Mouse (Mus musculus): ENCODE measurements around the gene Cdv3. TPM values are rescaled to one million over a fixed set of nuclear protein-coding genes. Genes with fewer than 3 reads are reported as not detected.
A peak's percentile ranks its signal among the peaks of the same experiment; 100 is the strongest.

Cdv3 gene
- total and polyA plus RNA-seq, 3 experiments = 115 to 258 (median 232) TPM

DNA sequence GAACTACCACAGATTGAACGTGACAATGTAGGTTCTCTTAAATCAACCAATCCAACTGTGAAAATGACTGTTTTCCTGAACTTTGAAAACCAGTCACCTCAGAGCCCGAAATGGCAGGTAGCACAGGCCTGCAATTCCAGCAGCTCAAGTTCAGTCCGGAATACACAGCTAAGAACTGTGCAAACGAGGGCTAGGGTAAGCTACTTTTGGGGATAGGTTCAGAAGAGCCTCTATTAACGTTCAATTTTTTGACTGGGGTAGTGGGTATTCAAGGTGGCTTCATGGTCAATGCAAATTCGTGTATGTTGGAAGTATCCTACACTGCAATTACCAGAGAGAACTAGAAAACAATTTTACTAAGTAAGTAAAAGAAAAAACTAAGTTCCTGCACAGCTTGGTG lies 2.6 kb downstream of the Cdv3 start:
- peak overlapping the region; percentile 88 to 97 for H3K4me3 ChIP-seq (ENCODE audit: control insufficient read depth in 1 of 2, insufficient read depth in 1 of 2, low read depth in 2 of 2, low read length in 2 of 2)
- H3K9ac ChIP-seq (ENCODE audit: control insufficient read depth, low read depth, low read length, poor library complexity, severe bottlenecking) = peak overlapping the region; percentile 98
- H3K4me1 ChIP-seq (ENCODE audit: control insufficient read depth in 1 of 2, insufficient read depth in 2 of 2, low read length in 2 of 2) = peaks cover 17 to 30% of the 10 kb centered on the region in 2 experiments
- peaks cover 42 to 53% of the 10 kb centered on the region in 2 experiments for H3K36me3 ChIP-seq (ENCODE audit: control insufficient read depth in 1 of 2, insufficient read depth in 2 of 2, low read length in 2 of 2)
- no peaks in the 10 kb centered on the region for H3K27me3 ChIP-seq (ENCODE audit: control insufficient read depth in 1 of 2, insufficient read depth in 2 of 2, low read length in 2 of 2)
- TF ChIP-seq UBTF (IDR thresholded peaks at IDR 0.05; ENCODE audit: borderline replicate concordance, insufficient read depth, low read depth, low read length) (no peak), SMC3 (IDR thresholded peaks at IDR 0.05; ENCODE audit: low read depth, low read length) (no peak), MYB (IDR thresholded peaks at IDR 0.05; ENCODE audit: low read depth, low read length) (no peak), ZKSCAN1 (IDR thresholded peaks at IDR 0.05; ENCODE audit: low read depth, low read length) (no peak), JUND (IDR thresholded peaks at IDR 0.05; ENCODE audit: low read depth, low read length) (no peak), RCOR1 (IDR thresholded peaks at IDR 0.05; ENCODE audit: low read depth, low read length) (no peak), NELFE (IDR thresholded peaks at IDR 0.05; ENCODE audit: low read depth, low read length) (no peak), ETS1 (IDR thresholded peaks at IDR 0.05; ENCODE audit: low read depth, low read length) (no peak), MYC (IDR thresholded peaks at IDR 0.05; ENCODE audit: low read depth, low read length) (no peak), BHLHE40 (IDR thresholded peaks at IDR 0.05; ENCODE audit: borderline replicate concordance, low read depth, low read length) (no peak), HCFC1 (IDR thresholded peaks at IDR 0.05; ENCODE audit: low read depth, low read length) (no peak), TAL1 (IDR thresholded peaks at IDR 0.05; ENCODE audit: low read length) (no peak), CHD2 (IDR thresholded peaks at IDR 0.05; ENCODE audit: low read length) (no peak), GATA1 (IDR thresholded peaks at IDR 0.05; ENCODE audit: low read depth, low read length) (no peak), USF1 (IDR thresholded peaks at IDR 0.05; ENCODE audit: low read depth, low read length) (no peak), CHD1 (IDR thresholded peaks at IDR 0.05; ENCODE audit: low read depth, low read length) (no peak), POLR2A (IDR thresholded peaks at IDR 0.05; ENCODE audit: control insufficient read depth in 1 of 2, insufficient read depth in 1 of 2, low read depth in 1 of 2, low read length in 2 of 2, poor library complexity in 1 of 2) (no peak), NRF1 (IDR thresholded peaks at IDR 0.05; ENCODE audit: insufficient read depth, low read depth, low read length, poor library complexity, severe bottlenecking) (no peak), TCF12 (IDR thresholded peaks at IDR 0.05; ENCODE audit: low read depth, low read length) (no peak), POLR2AphosphoS5 (IDR thresholded peaks at IDR 0.05; ENCODE audit: borderline replicate concordance, low read depth, low read length) (no peak)
- H3K27ac ChIP-seq (ENCODE audit: control insufficient read depth, low read depth, low read length) = no peak overlapping the region
- H3K9me3 ChIP-seq (replicated peaks; ENCODE audit: insufficient read depth, low read length) = no peaks in the 10 kb centered on the region
- peaks cover 54% of the 10 kb centered on the region for H3K79me2 ChIP-seq (ENCODE audit: control insufficient read depth, insufficient read depth, low read length, poor library complexity)
- peak; percentile 28 for DNase-seq (ENCODE audit: low read depth, low spot score)

DNA sequence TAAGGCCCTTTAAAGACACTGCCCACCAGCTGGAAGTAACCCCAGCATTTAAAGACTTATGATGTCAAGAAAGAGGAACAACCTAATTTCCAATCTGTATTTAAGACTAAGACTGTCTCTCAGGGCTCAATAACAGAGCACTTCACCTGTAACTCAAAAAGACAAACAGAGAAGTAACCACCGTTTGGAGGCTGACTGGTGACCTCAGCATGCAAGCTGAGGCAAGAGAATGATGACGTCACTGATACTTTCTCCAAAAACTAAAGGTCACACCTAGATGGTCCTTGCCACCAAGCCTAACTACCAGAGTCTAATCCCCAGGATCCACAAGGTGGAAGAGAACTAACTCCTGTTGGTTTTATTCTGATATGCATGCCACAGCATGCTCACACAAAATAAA lies 5.0 kb downstream of the Cdv3 start:
- no peak overlapping the region for H3K9ac ChIP-seq (ENCODE audit: control insufficient read depth, low read depth, low read length, poor library complexity, severe bottlenecking)
- H3K4me3 ChIP-seq (ENCODE audit: control insufficient read depth in 1 of 2, insufficient read depth in 1 of 2, low read depth in 2 of 2, low read length in 2 of 2) = no peak overlapping the region
- peak; percentile 35 for DNase-seq (ENCODE audit: low read depth, low spot score)
- H3K9me3 ChIP-seq (replicated peaks; ENCODE audit: insufficient read depth, low read length) = no peaks in the 10 kb centered on the region
- H3K4me1 ChIP-seq (ENCODE audit: control insufficient read depth in 1 of 2, insufficient read depth in 2 of 2, low read length in 2 of 2) = peaks cover 15 to 20% of the 10 kb centered on the region in 2 experiments; a peak in 3 of 4 replicates
- TF ChIP-seq ZKSCAN1 (IDR thresholded peaks at IDR 0.05; ENCODE audit: low read depth, low read length) = no peak
- TF ChIP-seq MAFK (IDR thresholded peaks at IDR 0.05; ENCODE audit: borderline replicate concordance, low read depth, low read length) = no peak
- TF ChIP-seq CHD2 (IDR thresholded peaks at IDR 0.05; ENCODE audit: low read length) = no peak
- TF ChIP-seq CHD1 (IDR thresholded peaks at IDR 0.05; ENCODE audit: low read depth, low read length) = no peak
- no peak for TF ChIP-seq MXI1 (IDR thresholded peaks at IDR 0.05; ENCODE audit: low read depth, low read length)
- TF ChIP-seq ZC3H11A (IDR thresholded peaks at IDR 0.05; ENCODE audit: low read depth, low read length) = no peak
- TF ChIP-seq POLR2AphosphoS2 (IDR thresholded peaks at IDR 0.05; ENCODE audit: low read length) = no peak
- TF ChIP-seq USF1 (IDR thresholded peaks at IDR 0.05; ENCODE audit: low read depth, low read length) = no peak
- TF ChIP-seq NRF1 (IDR thresholded peaks at IDR 0.05; ENCODE audit: insufficient read depth, low read depth, low read length, poor library complexity, severe bottlenecking) = no peak
- no peak for TF ChIP-seq MEF2A (IDR thresholded peaks at IDR 0.05; ENCODE audit: extremely low read depth, insufficient replicate concordance, low read depth, low read length, poor library complexity, severe bottlenecking)
- TF ChIP-seq HCFC1 (IDR thresholded peaks at IDR 0.05; ENCODE audit: low read depth, low read length) = no peak
- TF ChIP-seq E2F4 (IDR thresholded peaks at IDR 0.05; ENCODE audit: borderline replicate concordance, low read depth, low read length) = no peak
- no peak for TF ChIP-seq POLR2AphosphoS5 (IDR thresholded peaks at IDR 0.05; ENCODE audit: borderline replicate concordance, low read depth, low read length)
- no peak for TF ChIP-seq JUND (IDR thresholded peaks at IDR 0.05; ENCODE audit: low read depth, low read length)
- TF ChIP-seq ETS1 (IDR thresholded peaks at IDR 0.05; ENCODE audit: low read depth, low read length) = no peak
- no peak for TF ChIP-seq KAT2A (conservative IDR thresholded peaks at IDR 0.05; ENCODE audit: low read depth, low read length)
- TF ChIP-seq RCOR1 (IDR thresholded peaks at IDR 0.05; ENCODE audit: low read depth, low read length) = no peak
- no peak for TF ChIP-seq SIN3A (IDR thresholded peaks at IDR 0.05; ENCODE audit: low read length)
- no peak for TF ChIP-seq USF2 (IDR thresholded peaks at IDR 0.05; ENCODE audit: borderline replicate concordance in 1 of 2, insufficient read depth in 1 of 2, low read depth in 1 of 2, low read length in 2 of 2)
- no peak for TF ChIP-seq ZNF384 (IDR thresholded peaks at IDR 0.05; ENCODE audit: low read depth, low read length)
- H3K36me3 ChIP-seq (ENCODE audit: control insufficient read depth in 1 of 2, insufficient read depth in 2 of 2, low read length in 2 of 2) = peaks cover 49 to 59% of the 10 kb centered on the region in 2 experiments
- H3K27ac ChIP-seq (ENCODE audit: control insufficient read depth, low read depth, low read length) = no peak overlapping the region
- no peaks in the 10 kb centered on the region for H3K27me3 ChIP-seq (ENCODE audit: control insufficient read depth in 1 of 2, insufficient read depth in 2 of 2, low read length in 2 of 2)
- H3K79me2 ChIP-seq (ENCODE audit: control insufficient read depth, insufficient read depth, low read length, poor library complexity) = peaks cover 54% of the 10 kb centered on the region

Data from MEL (cell line).